Mouse (Mus musculus) heart, adult 2 months (tissue): ENCODE data around the gene Fndc7.

Source experiments
- CTCF ChIP-seq: fragments of 200-600 bp; IDR thresholded peaks from 2 replicates; pipeline ENCODE4 v1.8.1; 2022; ENCODE audit warnings: antibody characterized with exemption, mild to moderate bottlenecking, moderate library complexity
- EP300 ChIP-seq: fragments of 200-500 bp; IDR thresholded peaks from 2 replicates; pipeline ENCODE4 v1.6.1; 2011; ENCODE audit warnings: low read depth, low read length, control low read depth; ENCODE audit not compliant: insufficient read depth

GRCm38 (mm10) chr3:108926308-108926707 is 36.5 kb upstream of the Fndc7 start:
- no peak for TF ChIP-seq CTCF
- no peak for TF ChIP-seq EP300
